Mouse (Mus musculus): ENCODE results near the gene Rbm48. TPM values are rescaled to one million over a fixed set of nuclear protein-coding genes. Genes with fewer than 3 reads are reported as not detected.

Rbm48 gene
- polyA plus RNA-seq, 1 experiment = 10.9 TPM

DNA sequence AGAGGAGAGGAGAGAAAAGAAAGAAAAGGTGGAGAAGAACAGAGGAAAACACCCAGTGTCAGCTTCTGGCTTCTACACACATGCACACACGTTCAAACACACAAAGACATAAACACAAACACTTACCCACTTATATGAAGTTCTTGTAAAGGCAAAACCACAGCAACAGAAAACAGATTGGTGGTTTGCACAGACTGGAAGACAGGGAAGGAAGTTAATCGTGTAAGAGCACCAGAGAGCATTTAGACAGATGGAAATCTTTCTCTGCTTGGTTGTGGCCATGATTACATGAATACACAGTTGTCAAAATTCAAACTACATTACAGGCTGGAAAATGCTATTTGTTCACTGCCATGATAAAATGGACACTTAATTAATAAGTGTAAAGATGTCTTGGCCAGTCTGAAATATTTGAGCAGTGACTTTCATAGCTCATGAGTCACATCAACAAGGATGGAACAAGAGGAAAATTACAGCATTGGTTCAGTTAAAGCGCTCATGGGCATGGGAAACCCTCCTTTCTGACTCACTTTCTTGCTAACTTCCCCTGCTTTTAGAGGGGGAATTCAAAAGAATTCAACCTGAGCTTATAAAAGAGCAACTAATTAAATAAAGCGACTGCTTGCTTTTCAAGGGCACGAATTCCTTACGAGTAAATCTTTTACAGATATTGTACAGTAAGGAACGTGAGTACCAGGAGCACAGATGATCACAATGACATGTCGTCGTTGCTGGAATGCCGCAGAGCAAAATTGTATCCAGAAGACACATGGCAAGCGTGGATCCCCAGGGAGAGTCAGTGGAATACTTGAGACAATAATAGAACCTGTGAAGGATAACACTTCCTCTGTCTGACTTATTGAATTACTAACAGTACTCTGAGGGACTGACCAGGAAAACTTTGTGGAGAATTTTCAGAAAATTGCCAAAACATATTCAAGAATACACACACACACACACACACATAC is 57.6 kb downstream of the Rbm48 start:
- Histone ChIP-seq H3K27ac (ENCODE audit: control insufficient read depth, insufficient read depth, low read depth, low read length) (no peak overlapping the region), H3K4me1 (ENCODE audit: control insufficient read depth, insufficient read depth, low read length) (no peaks in the 10 kb centered on the region), H3K36me3 (ENCODE audit: control insufficient read depth, insufficient read depth, low read length) (no peaks in the 10 kb centered on the region), H3K4me3 (ENCODE audit: control insufficient read depth, low read depth, low read length) (no peak overlapping the region), H3K27me3 (ENCODE audit: control insufficient read depth, insufficient read depth, low read length) (no peaks in the 10 kb centered on the region)
- TF ChIP-seq CTCF (IDR thresholded peaks at IDR 0.05; ENCODE audit: control insufficient read depth, insufficient read depth, insufficient replicate concordance, low read depth, low read length) = no peak
- no peak for TF ChIP-seq POLR2A (IDR thresholded peaks at IDR 0.05; ENCODE audit: control insufficient read depth, low read depth, low read length)

DNA sequence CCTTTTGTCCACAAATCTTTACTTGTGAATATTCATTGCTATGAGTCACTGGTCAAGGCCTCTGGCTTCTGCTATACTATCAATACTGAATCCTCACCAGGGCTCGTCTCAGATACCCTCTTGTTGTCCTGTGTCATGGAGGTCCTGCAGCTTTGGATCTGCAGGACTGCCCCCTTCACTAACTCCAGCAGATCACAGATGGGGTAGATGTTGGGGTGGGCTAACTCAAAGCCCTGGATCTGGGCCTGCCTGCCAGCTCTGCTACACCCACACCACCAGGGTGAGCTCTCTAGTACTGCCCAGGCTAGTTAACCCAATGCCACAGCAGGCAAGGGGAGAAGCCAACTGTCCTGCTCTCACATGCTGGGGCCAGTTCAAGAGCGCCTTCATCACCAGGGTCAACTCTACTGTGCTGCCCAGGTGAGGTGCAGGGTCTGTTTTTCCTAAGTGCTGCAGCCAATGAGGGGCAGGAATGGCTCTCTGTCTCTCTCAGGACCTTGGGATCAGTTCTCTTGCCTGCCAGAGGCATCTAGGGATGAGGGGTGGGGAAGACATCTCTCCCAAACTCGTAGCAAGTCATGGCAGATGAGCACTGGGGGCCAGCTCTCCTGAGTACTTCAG is 59.7 kb downstream of the Rbm48 start:
- Histone ChIP-seq H3K4me1 (ENCODE audit: control insufficient read depth, insufficient read depth, low read length) (no peaks in the 10 kb centered on the region), H3K27me3 (ENCODE audit: control insufficient read depth, insufficient read depth, low read length) (no peaks in the 10 kb centered on the region), H3K36me3 (ENCODE audit: control insufficient read depth, insufficient read depth, low read length) (no peaks in the 10 kb centered on the region), H3K27ac (ENCODE audit: control insufficient read depth, insufficient read depth, low read depth, low read length) (no peak overlapping the region), H3K4me3 (ENCODE audit: control insufficient read depth, low read depth, low read length) (no peak overlapping the region)
- TF ChIP-seq CTCF (IDR thresholded peaks at IDR 0.05; ENCODE audit: control insufficient read depth, insufficient read depth, insufficient replicate concordance, low read depth, low read length) (no peak), POLR2A (IDR thresholded peaks at IDR 0.05; ENCODE audit: control insufficient read depth, low read depth, low read length) (no peak)

Other genes with a start within 250 kb of the Rbm48 start
- 9.9 and 10.1 TPM in 2 replicates for gene Fam133b, start 52.8 kb downstream of the Rbm48 start, polyA plus RNA-seq (2012; rRNA removed)
- gene 1700109H08Rik, start 25.0 kb downstream of the Rbm48 start, polyA plus RNA-seq (2012; rRNA removed) = 40.0 and 46.6 TPM in 2 replicates
- gene Pex1, start 519 bp downstream of the Rbm48 start, polyA plus RNA-seq (2012; rRNA removed) = 2.5 and 3.8 TPM in 2 replicates
- 186 and 244 TPM in 2 replicates for gene Tmbim7, start 54.6 kb upstream of the Rbm48 start, polyA plus RNA-seq (2012; rRNA removed)
- gene Gatad1, start 60.6 kb upstream of the Rbm48 start, polyA plus RNA-seq (2012; rRNA removed) = 120 and 121 TPM in 2 replicates
- gene Ankib1, start 206.3 kb upstream of the Rbm48 start, polyA plus RNA-seq (2012; rRNA removed) = 7.7 and 9.0 TPM in 2 replicates
- gene Krit1, start 206.6 kb upstream of the Rbm48 start, polyA plus RNA-seq (2012; rRNA removed) = 10.0 and 11.9 TPM in 2 replicates
- 4.6 and 5.4 TPM in 2 replicates for gene Lrrd1, start 248.6 kb upstream of the Rbm48 start, polyA plus RNA-seq (2012; rRNA removed)